Mouse (Mus musculus) heart, postnatal 10 days (tissue): ENCODE data around the gene Abraxas2. TPM values are rescaled to one million over a fixed set of nuclear protein-coding genes. Genes with fewer than 3 reads are reported as not detected.

Experiments
- DNase-seq, 2 experiments: peaks; one replicate each; pipeline ENCODE4 v3.0.0; 2021
- intact Hi-C: fragments of 180-260 bp; cut with DNase I; formaldehyde crosslinking; loops from one replicate; pipeline ENCODE4 v1.15.1; 2025
- total RNA-seq, 2 experiments: library from RNA; stranded (reverse); gene quantifications; 2 replicates each; pipeline ENCODE4 v1.2.3; 2021

The Abraxas2 gene
- 10 to 100 TPM; 23.9 to 27.9 TPM for total RNA-seq

GRCm38 (mm10) chr7:132859042-132859958, at the start of gene Abraxas2:
Gene Abraxas2, plus strand, starts transcription at chr7:132859225.
- intact Hi-C loops, result no loop called here
- DNase-seq, result peak; percentile 93 to 95

- DNase-seq, result no peak
- intact Hi-C loops, result loop anchor here (2.0 to 10.0 kb wide), 3 partner anchors 25 to 235 kb away; partner anchors contain the start of gene Oat
Measured at GRCm38 (mm10) chr7:132809721-132810120, 49.3 kb upstream of the Abraxas2 start.

- intact Hi-C loops, result loop anchor here (2.0 to 10.0 kb wide), 3 partner anchors 26 to 236 kb away; partner anchors contain the start of gene Oat
- peak; percentile 70 to 74 for DNase-seq
Measured at GRCm38 (mm10) chr7:132810368-132810767, 48.7 kb upstream of the Abraxas2 start.

GRCm38 (mm10) chr7:132810879-132811278, 48.1 kb upstream of the Abraxas2 start:
- intact Hi-C loops, result loop anchor here (1.0 to 10.0 kb wide), 5 partner anchors 26 to 236 kb away; partner anchors contain the start of gene Oat
- peak; percentile 95 to 97 for DNase-seq

- intact Hi-C loops, result loop anchor here (1.0 to 10.0 kb wide), 5 partner anchors 27 to 237 kb away; partner anchors contain the start of gene Oat
- DNase-seq, result peak; percentile 55 to 57
Measured at GRCm38 (mm10) chr7:132811716-132812618, 47.1 kb upstream of the Abraxas2 start.

- DNase-seq, result peak; percentile 72 to 74
- intact Hi-C loops, result loop anchor here (5.0 to 10.0 kb wide), 2 partner anchors 141 to 238 kb away; partner anchors contain the start of gene Oat
Measured at GRCm38 (mm10) chr7:132812619-132813415, 46.2 kb upstream of the Abraxas2 start.

- intact Hi-C loops, result loop anchor here (5.0 to 10.0 kb wide), 2 partner anchors 141 to 239 kb away; partner anchors contain the start of gene Oat
- DNase-seq, result peak; percentile 83 to 85
Measured at GRCm38 (mm10) chr7:132813416-132814088, 45.5 kb upstream of the Abraxas2 start, which contains the start of gene Fam53b. Gene Fam53b, minus strand, starts transcription at chr7:132813886.

GRCm38 (mm10) chr7:132814089-132814450, 45.0 kb upstream of the Abraxas2 start:
- intact Hi-C loops, result loop anchor here (5.0 to 10.0 kb wide), 2 partner anchors 142 to 239 kb away; partner anchors contain the start of gene Oat
- DNase-seq, result no peak

GRCm38 (mm10) chr7:132815081-132815480, 43.9 kb upstream of the Abraxas2 start:
- no peak for DNase-seq
- intact Hi-C loops, result loop anchor here (10.0 kb wide), 1 partner anchor 240 kb away; the partner anchor contains the start of gene Oat

- DNase-seq, result no peak
- intact Hi-C loops, result loop anchor here (10.0 kb wide), 1 partner anchor 242 kb away; the partner anchor contains the start of gene Oat
Measured at GRCm38 (mm10) chr7:132816528-132816927, 42.5 kb upstream of the Abraxas2 start.

GRCm38 (mm10) chr7:132817056-132817455, 42.0 kb upstream of the Abraxas2 start:
- intact Hi-C loops, result loop anchor here (10.0 kb wide), 1 partner anchor 242 kb away; the partner anchor contains the start of gene Oat
- DNase-seq, result no peak

- DNase-seq, result no peak
- intact Hi-C loops, result no loop called here
Measured at GRCm38 (mm10) chr7:132820692-132821091, 38.3 kb upstream of the Abraxas2 start.

GRCm38 (mm10) chr7:132823832-132824231, 35.2 kb upstream of the Abraxas2 start:
- no peak for DNase-seq
- intact Hi-C loops, result no loop called here

- DNase-seq, result no peak
- intact Hi-C loops, result no loop called here
Measured at GRCm38 (mm10) chr7:132824346-132825022, 34.5 kb upstream of the Abraxas2 start.

- DNase-seq, result no peak
- intact Hi-C loops, result no loop called here
Measured at GRCm38 (mm10) chr7:132830955-132831354, 28.1 kb upstream of the Abraxas2 start.

GRCm38 (mm10) chr7:132841287-132841686, 17.7 kb upstream of the Abraxas2 start:
- intact Hi-C loops, result no loop called here
- DNase-seq, result no peak

GRCm38 (mm10) chr7:132842455-132842854, 16.6 kb upstream of the Abraxas2 start:
- intact Hi-C loops, result no loop called here
- no peak for DNase-seq

GRCm38 (mm10) chr7:132843152-132843551, 15.9 kb upstream of the Abraxas2 start:
- intact Hi-C loops, result no loop called here
- DNase-seq, result no peak
